Mouse (Mus musculus): ENCODE results near the gene Myo6. TPM values are rescaled to one million over a fixed set of nuclear protein-coding genes. Genes with fewer than 3 reads are reported as not detected.

Gene Myo6
- polyA plus RNA-seq, 1 experiment from 2014 or later: 72.7 TPM

- peak overlapping the region; percentile 79 for H3K4me2 ChIP-seq (ENCODE audit: low read depth, low read length)
- peaks cover 2% of the 10 kb centered on the region; the same call in 1 of the 2 replicates for H3K4me1 ChIP-seq (ENCODE audit: control insufficient read depth, insufficient read depth, low read length)
- no peaks in the 10 kb centered on the region for H3K27me3 ChIP-seq (replicated peaks; ENCODE audit: control insufficient read depth, insufficient read depth, low read length)
- no peaks in the 10 kb centered on the region for H3K36me3 ChIP-seq (ENCODE audit: control insufficient read depth, insufficient read depth, low read length)
- no peaks in the 10 kb centered on the region for H3K9me3 ChIP-seq (ENCODE audit: control insufficient read depth, low read length)
- peak overlapping the region; percentile 97 for H3K27ac ChIP-seq (ENCODE audit: low read length)
- WGBS: 2% methylated on average over 13 of the region's 13 CpGs
- peak; percentile 49 for ATAC-seq
- H3K4me3 ChIP-seq (ENCODE audit: low read length): peak overlapping the region; percentile 92
- H3K9ac ChIP-seq (ENCODE audit: low read depth, low read length): peak overlapping the region; percentile 97
Observed at GRCm38 (mm10) chr9:80164191-80164590, 640 bp upstream of the Myo6 start.

DNA sequence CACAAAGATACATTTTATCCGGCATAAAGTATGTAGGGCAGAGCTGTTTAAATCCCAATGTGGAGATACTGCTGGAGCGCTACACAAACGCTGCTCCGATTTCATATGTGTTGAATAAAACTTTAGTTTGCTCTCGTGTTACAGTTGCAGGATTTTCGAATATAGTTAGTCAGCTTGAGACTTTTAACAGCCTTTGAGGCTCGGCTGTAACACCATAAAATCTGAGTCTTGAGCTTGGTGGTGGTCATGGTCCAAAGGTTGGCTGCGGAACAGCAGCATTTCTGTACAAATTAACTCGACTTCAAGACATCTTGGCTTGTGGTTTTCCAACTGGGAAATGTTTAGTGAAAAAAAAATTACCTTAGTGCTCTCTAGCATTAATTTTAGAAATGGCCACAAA lies 859 bp downstream of the Myo6 start:
- no peak for ATAC-seq
- 6% methylated on average over 9 of the region's 9 CpGs for WGBS
- peak overlapping the region; percentile 92 for H3K4me3 ChIP-seq (ENCODE audit: low read length)
- H3K9me3 ChIP-seq (ENCODE audit: control insufficient read depth, low read length): no peaks in the 10 kb centered on the region
- peak overlapping the region; percentile 91 for H3K27ac ChIP-seq (ENCODE audit: low read length)
- H3K4me2 ChIP-seq (ENCODE audit: low read depth, low read length): peak overlapping the region; percentile 70
- H3K27me3 ChIP-seq (replicated peaks; ENCODE audit: control insufficient read depth, insufficient read depth, low read length): no peaks in the 10 kb centered on the region
- H3K4me1 ChIP-seq (ENCODE audit: control insufficient read depth, insufficient read depth, low read length): peaks cover 2% of the 10 kb centered on the region; the same call in 1 of the 2 replicates
- no peaks in the 10 kb centered on the region for H3K36me3 ChIP-seq (ENCODE audit: control insufficient read depth, insufficient read depth, low read length)
- H3K9ac ChIP-seq (ENCODE audit: low read depth, low read length): peak overlapping the region; percentile 62

DNA sequence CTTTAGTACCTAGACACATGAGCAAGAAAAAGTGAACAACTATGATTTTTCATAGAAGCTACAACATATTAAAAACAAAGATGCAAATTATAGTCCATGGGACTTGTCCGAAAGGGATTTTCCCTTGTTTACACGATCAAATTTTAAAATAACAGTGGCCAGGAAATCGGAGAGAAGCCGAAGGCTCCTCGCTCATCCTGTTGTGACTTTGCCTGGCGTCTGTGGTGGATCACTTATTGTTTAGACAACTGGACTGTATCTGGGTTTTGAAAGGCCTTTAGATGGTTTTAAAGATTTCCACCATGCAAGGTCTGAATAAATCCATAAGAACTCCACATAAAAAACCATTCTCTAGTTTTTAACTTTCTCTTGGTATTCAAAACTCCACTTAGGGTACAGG lies 1.6 kb downstream of the Myo6 start:
- H3K4me1 ChIP-seq (ENCODE audit: control insufficient read depth, insufficient read depth, low read length): peaks cover 2% of the 10 kb centered on the region; the same call in 1 of the 2 replicates
- H3K27me3 ChIP-seq (replicated peaks; ENCODE audit: control insufficient read depth, insufficient read depth, low read length): no peaks in the 10 kb centered on the region
- peak overlapping the region; percentile 70 for H3K4me2 ChIP-seq (ENCODE audit: low read depth, low read length)
- H3K27ac ChIP-seq (ENCODE audit: low read length): peak overlapping the region; percentile 60
- peak overlapping the region; percentile 92 for H3K4me3 ChIP-seq (ENCODE audit: low read length)
- H3K36me3 ChIP-seq (ENCODE audit: control insufficient read depth, insufficient read depth, low read length): no peaks in the 10 kb centered on the region
- H3K9ac ChIP-seq (ENCODE audit: low read depth, low read length): peak overlapping the region; percentile 46; the same call in 1 of the 2 replicates
- WGBS: 17% methylated on average over 6 of the region's 6 CpGs
- no peaks in the 10 kb centered on the region for H3K9me3 ChIP-seq (ENCODE audit: control insufficient read depth, low read length)
- ATAC-seq: no peak

GRCm38 (mm10) chr9:80167089-80167488 lies 2.3 kb downstream of the Myo6 start:
- no peaks in the 10 kb centered on the region for H3K9me3 ChIP-seq (ENCODE audit: control insufficient read depth, low read length)
- 48% methylated on average over 4 of the region's 4 CpGs for WGBS
- H3K36me3 ChIP-seq (ENCODE audit: control insufficient read depth, insufficient read depth, low read length): no peaks in the 10 kb centered on the region
- ATAC-seq: no peak
- H3K4me2 ChIP-seq (ENCODE audit: low read depth, low read length): peak overlapping the region; percentile 51
- H3K27ac ChIP-seq (ENCODE audit: low read length): peak overlapping the region; percentile 82
- peak overlapping the region; percentile 38 for H3K4me3 ChIP-seq (ENCODE audit: low read length)
- no peaks in the 10 kb centered on the region for H3K27me3 ChIP-seq (replicated peaks; ENCODE audit: control insufficient read depth, insufficient read depth, low read length)
- peaks cover 8% of the 10 kb centered on the region for H3K4me1 ChIP-seq (ENCODE audit: control insufficient read depth, insufficient read depth, low read length)
- H3K9ac ChIP-seq (ENCODE audit: low read depth, low read length): no peak overlapping the region; the same call in 1 of the 2 replicates

GRCm38 (mm10) chr9:80169551-80169950 lies 4.7 kb downstream of the Myo6 start:
- ATAC-seq: no peak

GRCm38 (mm10) chr9:80171241-80171640 lies 6.4 kb downstream of the Myo6 start:
- no peak for ATAC-seq
- Histone ChIP-seq H3K27ac (ENCODE audit: low read length) (no peak overlapping the region), H3K9me3 (ENCODE audit: control insufficient read depth, low read length) (no peaks in the 10 kb centered on the region), H3K4me1 (ENCODE audit: control insufficient read depth, insufficient read depth, low read length) (peaks cover 26% of the 10 kb centered on the region), H3K36me3 (ENCODE audit: control insufficient read depth, insufficient read depth, low read length) (no peaks in the 10 kb centered on the region), H3K27me3 (replicated peaks; ENCODE audit: control insufficient read depth, insufficient read depth, low read length) (no peaks in the 10 kb centered on the region), H3K4me2 (ENCODE audit: low read depth, low read length) (no peak overlapping the region), H3K9ac (ENCODE audit: low read depth, low read length) (no peak overlapping the region), H3K4me3 (ENCODE audit: low read length) (no peak overlapping the region)

More at GRCm38 (mm10) chr9:80169551-80169950, 4.7 kb downstream of the Myo6 start:
- Histone ChIP-seq H3K4me3 (ENCODE audit: low read length) (no peak overlapping the region), H3K36me3 (ENCODE audit: control insufficient read depth, insufficient read depth, low read length) (no peaks in the 10 kb centered on the region), H3K4me1 (ENCODE audit: control insufficient read depth, insufficient read depth, low read length) (peaks cover 21% of the 10 kb centered on the region), H3K9ac (ENCODE audit: low read depth, low read length) (no peak overlapping the region), H3K27me3 (replicated peaks; ENCODE audit: control insufficient read depth, insufficient read depth, low read length) (no peaks in the 10 kb centered on the region), H3K4me2 (ENCODE audit: low read depth, low read length) (no peak overlapping the region), H3K27ac (ENCODE audit: low read length) (no peak overlapping the region), H3K9me3 (ENCODE audit: control insufficient read depth, low read length) (no peaks in the 10 kb centered on the region)
- WGBS: 81% methylated on average over 9 of the region's 9 CpGs

DNA sequence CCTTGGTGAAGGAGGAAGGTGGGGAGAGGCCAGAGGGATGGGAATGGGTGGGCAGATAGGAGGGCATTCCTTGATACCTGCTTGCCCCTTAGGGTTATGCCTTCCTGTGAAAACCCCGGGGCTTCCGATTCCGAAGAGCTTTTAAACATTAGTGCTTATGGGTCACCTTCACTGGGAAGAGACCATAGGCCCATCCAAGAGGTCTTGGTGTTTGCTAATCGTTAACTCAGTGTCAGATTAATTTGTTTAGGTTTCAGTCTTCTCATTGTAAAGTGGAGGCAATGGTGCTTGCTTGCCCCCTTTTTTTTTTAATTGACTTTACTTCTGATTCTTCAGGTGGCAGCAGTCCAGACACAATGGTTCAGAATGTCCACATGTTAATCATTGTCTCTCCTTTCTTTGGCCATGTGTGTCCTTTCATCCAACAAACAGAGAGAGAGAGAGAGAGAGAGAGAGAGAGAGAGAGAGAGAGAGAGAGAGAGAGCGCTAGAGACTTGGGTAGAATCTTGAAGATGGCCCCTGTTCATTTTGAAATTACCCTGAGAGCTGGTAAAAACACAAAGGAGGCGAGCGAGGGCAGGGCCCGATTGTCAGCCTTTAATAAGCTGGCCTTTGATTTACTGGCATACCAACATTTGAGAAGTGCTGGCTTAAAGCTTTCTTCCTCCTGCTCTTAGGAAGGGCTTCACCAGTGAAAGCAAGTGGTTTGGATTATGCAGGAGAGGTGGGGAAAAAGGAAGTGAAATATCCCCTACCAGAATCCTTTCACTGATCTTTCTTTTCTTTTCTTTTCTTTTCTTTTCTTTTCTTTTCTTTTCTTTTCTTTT lies 7.8 kb downstream of the Myo6 start:
- ATAC-seq: no peak
- H3K27ac ChIP-seq (ENCODE audit: low read length): 0 out of 2 replicates have a peak overlapping the region, but pooled peaks have one; percentile 9
- H3K9ac ChIP-seq (ENCODE audit: low read depth, low read length): no peak overlapping the region
- no peaks in the 10 kb centered on the region for H3K9me3 ChIP-seq (ENCODE audit: control insufficient read depth, low read length)
- H3K4me3 ChIP-seq (ENCODE audit: low read length): no peak overlapping the region
- 0 out of 2 replicates have a peak overlapping the region, but pooled peaks have one; percentile 9 for H3K4me2 ChIP-seq (ENCODE audit: low read depth, low read length)
- no peaks in the 10 kb centered on the region for H3K27me3 ChIP-seq (replicated peaks; ENCODE audit: control insufficient read depth, insufficient read depth, low read length)
- H3K36me3 ChIP-seq (ENCODE audit: control insufficient read depth, insufficient read depth, low read length): no peaks in the 10 kb centered on the region
- H3K4me1 ChIP-seq (ENCODE audit: control insufficient read depth, insufficient read depth, low read length): peaks cover 35% of the 10 kb centered on the region
- 53% methylated on average over 8 of the region's 8 CpGs for WGBS

DNA sequence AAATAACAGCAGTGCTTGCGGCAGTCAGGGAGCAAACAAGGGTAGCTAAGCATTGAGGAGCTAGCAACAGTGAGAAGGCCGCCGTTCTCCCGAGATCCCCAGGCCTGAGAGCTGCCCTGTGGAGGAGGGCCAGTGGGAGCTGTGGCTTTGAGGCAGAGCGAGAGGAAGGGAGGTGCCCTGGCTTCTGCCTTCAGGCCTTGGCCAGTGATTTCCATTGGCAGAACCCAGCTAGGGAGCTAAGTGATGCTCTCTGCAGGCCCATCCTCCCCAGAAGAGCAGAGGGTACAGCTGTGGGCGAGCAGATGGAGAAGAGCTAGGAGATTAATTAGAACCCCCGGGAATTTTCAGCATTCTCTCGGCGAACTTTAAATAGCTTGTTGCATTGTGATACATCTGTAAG lies 8.8 kb downstream of the Myo6 start:
- H3K4me2 ChIP-seq (ENCODE audit: low read depth, low read length): no peak overlapping the region
- H3K9ac ChIP-seq (ENCODE audit: low read depth, low read length): no peak overlapping the region
- no peaks in the 10 kb centered on the region for H3K9me3 ChIP-seq (ENCODE audit: control insufficient read depth, low read length)
- H3K4me3 ChIP-seq (ENCODE audit: low read length): no peak overlapping the region
- peaks cover 32% of the 10 kb centered on the region for H3K4me1 ChIP-seq (ENCODE audit: control insufficient read depth, insufficient read depth, low read length)
- 55% methylated on average over 9 of the region's 9 CpGs for WGBS
- ATAC-seq: no peak
- H3K27ac ChIP-seq (ENCODE audit: low read length): no peak overlapping the region
- H3K27me3 ChIP-seq (replicated peaks; ENCODE audit: control insufficient read depth, insufficient read depth, low read length): no peaks in the 10 kb centered on the region
- H3K36me3 ChIP-seq (ENCODE audit: control insufficient read depth, insufficient read depth, low read length): no peaks in the 10 kb centered on the region

- H3K9ac ChIP-seq (ENCODE audit: low read depth, low read length): no peak overlapping the region
- 0 out of 2 replicates have a peak overlapping the region, but pooled peaks have one; percentile 1 for H3K4me2 ChIP-seq (ENCODE audit: low read depth, low read length)
- 42% methylated on average over 13 of the region's 13 CpGs for WGBS
- H3K4me3 ChIP-seq (ENCODE audit: low read length): no peak overlapping the region
- H3K36me3 ChIP-seq (ENCODE audit: control insufficient read depth, insufficient read depth, low read length): no peaks in the 10 kb centered on the region
- ATAC-seq: peak; percentile 82
- peak overlapping the region; percentile 9 for H3K27ac ChIP-seq (ENCODE audit: low read length)
- no peaks in the 10 kb centered on the region for H3K27me3 ChIP-seq (replicated peaks; ENCODE audit: control insufficient read depth, insufficient read depth, low read length)
- no peaks in the 10 kb centered on the region for H3K9me3 ChIP-seq (ENCODE audit: control insufficient read depth, low read length)
- peaks cover 29% of the 10 kb centered on the region for H3K4me1 ChIP-seq (ENCODE audit: control insufficient read depth, insufficient read depth, low read length)
Observed at GRCm38 (mm10) chr9:80176696-80177478, 12.1 kb downstream of the Myo6 start.

Measured in intestine, embryonic 16.5 days (tissue).